Mouse (Mus musculus) limb, embryonic 14.5 days (tissue): ENCODE data around the gene Otos. TPM values are rescaled to one million over a fixed set of nuclear protein-coding genes. Genes with fewer than 3 reads are reported as not detected.

Experiments
- ATAC-seq: fragments of 200-750 bp; cut with Nextera tagmentation; 2 replicates; pipeline ENCODE4 v1.8.0; 2017; ENCODE audit warnings: low read depth, moderate number of reproducible peaks, moderate TSS enrichment; ENCODE audit not compliant: low FRiP score
- DNase-seq: peaks from one replicate; pipeline ENCODE4 v3.0.0-alpha.2; 2015; ENCODE audit warnings: low spot score
- H3K27ac ChIP-seq: fragments of 300-500 bp; sonication (generic); replicated peaks from 2 replicates; pipeline ENCODE4 v1.5.1; 2014; ENCODE audit warnings: low read depth, mild to moderate bottlenecking, low read length, moderate library complexity, mixed read lengths
- H3K27me3 ChIP-seq: fragments of 300-500 bp; sonication (generic); 2 replicates; pipeline ENCODE4 v1.6.1; 2014; ENCODE audit warnings: low read length, mixed read lengths; ENCODE audit not compliant: control insufficient read depth, insufficient read depth
- H3K36me3 ChIP-seq: fragments of 300-500 bp; sonication (generic); 2 replicates; pipeline ENCODE4 v1.6.1; 2014; ENCODE audit warnings: mild to moderate bottlenecking, low read length, moderate library complexity, mixed read lengths; ENCODE audit not compliant: control insufficient read depth, insufficient read depth
- H3K4me1 ChIP-seq: fragments of 300-500 bp; sonication (generic); 2 replicates; pipeline ENCODE4 v1.6.1; 2014; ENCODE audit warnings: antibody characterized with exemption, low read length, mixed read lengths; ENCODE audit not compliant: control insufficient read depth, insufficient read depth
- H3K4me2 ChIP-seq: fragments of 300-500 bp; sonication (generic); replicated peaks from 2 replicates; pipeline ENCODE4 v1.6.1; 2014; ENCODE audit warnings: low read depth, mild to moderate bottlenecking, low read length, moderate library complexity; ENCODE audit not compliant: severe bottlenecking
- H3K4me3 ChIP-seq: fragments of 300-500 bp; sonication (generic); replicated peaks from 2 replicates; pipeline ENCODE4 v1.5.1; 2014; ENCODE audit warnings: low read length
- H3K9ac ChIP-seq: fragments of 300-500 bp; sonication (generic); 2 replicates; pipeline ENCODE4 v1.6.1; 2014; ENCODE audit warnings: mild to moderate bottlenecking, low read depth, low read length, moderate library complexity; ENCODE audit not compliant: severe bottlenecking
- H3K9me3 ChIP-seq: fragments of 300-500 bp; sonication (generic); 2 replicates; pipeline ENCODE4 v1.6.1; 2016; ENCODE audit warnings: low read length; ENCODE audit not compliant: control insufficient read depth
- POLR2A ChIP-seq: fragments of 200-500 bp; IDR thresholded peaks from 2 replicates; pipeline ENCODE4 v1.8.0; 2012; ENCODE audit warnings: inconsistent platforms, mild to moderate bottlenecking, moderate library complexity, borderline replicate concordance; ENCODE audit not compliant: insufficient read depth, insufficient read length; ENCODE audit errors: extremely low read depth
- WGBS: fragments of 180-500 bp; shearing (Covaris S2); extraction: QIAGEN DNeasy Blood & Tissue Kit; methylation state at CpG from one replicate; pipeline ENCODE4 v1.1.7; 2014; 5-methylcytosine and 5-hydroxymethylcytosine counted together
- polyA plus RNA-seq, 2 experiments: library from polyadenylated mRNA; depleted of rRNA in 1 of 2; stranded (reverse) in 1 of 2; unstranded in 1 of 2; fragments of >200 nt; fragmentation: Nextera tagmentation in 1 of 2; extraction: Ambion mirVana in 1 of 2; gene quantifications; 2 replicates each; pipeline versions ENCODE4 v1.2.1 to v1.2.3; 2012 to 2014

The Otos gene
- polyA plus RNA-seq, 2 experiments, result 0.19 TPM; not detected in 1

DNA sequence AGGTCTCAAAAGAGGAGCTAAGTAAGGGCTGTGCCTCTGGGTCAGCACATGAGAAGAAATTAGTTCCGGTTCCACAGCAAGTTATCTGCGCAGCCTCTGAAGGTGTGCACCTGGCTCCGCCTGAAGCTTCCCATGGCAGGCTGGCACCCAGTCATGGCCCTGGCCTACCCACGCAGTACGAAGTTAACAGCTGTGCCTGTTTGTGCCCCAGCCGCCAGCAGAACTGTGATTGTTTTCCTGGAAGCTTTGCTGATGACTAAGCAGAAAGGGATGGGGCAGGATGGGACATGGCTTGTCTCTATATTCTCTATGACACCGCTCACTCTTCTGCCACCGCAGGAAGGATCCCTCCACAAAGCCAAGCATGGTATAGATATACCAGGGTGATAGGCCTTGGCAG is 34.5 kb upstream of the Otos start:
- Histone ChIP-seq H3K9me3 (no peaks in the 10 kb centered on the region), H3K9ac (no peak overlapping the region), H3K27ac (no peak overlapping the region), H3K4me1 (peaks cover 9% of the 10 kb centered on the region), H3K4me3 (no peak overlapping the region), H3K4me2 (no peak overlapping the region), H3K36me3 (no peaks in the 10 kb centered on the region), H3K27me3 (no peaks in the 10 kb centered on the region)
- DNase-seq, result no peak
- 89% methylated on average over 8 of the region's 8 CpGs for WGBS
- no peak for TF ChIP-seq POLR2A
- no peak for ATAC-seq

GRCm38 (mm10) chr1:92680668-92681603 is 32.3 kb upstream of the Otos start:
- no peak for DNase-seq

DNA sequence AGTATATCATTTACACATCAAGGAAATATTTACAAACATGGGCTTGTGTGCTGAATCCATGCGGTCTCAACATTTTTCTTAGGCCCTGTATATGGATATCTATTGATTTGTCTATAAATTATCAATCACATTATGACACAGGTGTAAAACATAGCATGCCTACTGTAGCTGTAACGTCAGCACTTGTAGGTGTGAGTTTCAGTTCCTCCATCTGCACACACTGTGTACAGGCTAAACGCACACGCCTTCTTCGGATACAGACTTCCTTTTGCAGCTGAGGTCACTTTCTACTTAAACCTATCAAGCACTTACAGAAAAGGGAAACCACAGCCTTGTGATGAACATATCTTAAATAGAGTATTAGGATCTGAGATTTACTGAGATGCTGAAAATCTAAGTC is 30.1 kb upstream of the Otos start:
- WGBS, result 82% methylated on average over 5 of the region's 5 CpGs
- no peak for TF ChIP-seq POLR2A
- ATAC-seq (no peak), DNase-seq (no peak)
- Histone ChIP-seq H3K36me3 (no peaks in the 10 kb centered on the region), H3K9ac (no peak overlapping the region), H3K4me3 (no peak overlapping the region), H3K27ac (no peak overlapping the region), H3K9me3 (no peaks in the 10 kb centered on the region), H3K27me3 (no peaks in the 10 kb centered on the region), H3K4me1 (no peaks in the 10 kb centered on the region; the same call in 1 of the 2 replicates), H3K4me2 (no peak overlapping the region)

More at GRCm38 (mm10) chr1:92680668-92681603, 32.3 kb upstream of the Otos start:
- H3K9ac ChIP-seq, result no peak overlapping the region; the same call in 1 of the 2 replicates
- WGBS, result 28% methylated on average over 16 of the region's 16 CpGs
- H3K4me3 ChIP-seq, result no peak overlapping the region
- no peak for TF ChIP-seq POLR2A
- no peaks in the 10 kb centered on the region for H3K36me3 ChIP-seq
- H3K4me1 ChIP-seq, result no peaks in the 10 kb centered on the region; the same call in 1 of the 2 replicates
- H3K27me3 ChIP-seq, result no peaks in the 10 kb centered on the region
- ATAC-seq, result 0 out of 2 replicates have a peak, but pooled peaks have one; percentile 46
- H3K27ac ChIP-seq, result no peak overlapping the region
- H3K9me3 ChIP-seq, result no peaks in the 10 kb centered on the region
- no peak overlapping the region for H3K4me2 ChIP-seq

GRCm38 (mm10) chr1:92676676-92676975 is 28.0 kb upstream of the Otos start:
- no peak for TF ChIP-seq POLR2A

GRCm38 (mm10) chr1:92675932-92676675 is 27.5 kb upstream of the Otos start:
- no peak for TF ChIP-seq POLR2A
- H3K4me3 ChIP-seq, result no peak overlapping the region
- peak; percentile 57; the same call in 1 of the 2 replicates for ATAC-seq
- no peaks in the 10 kb centered on the region for H3K27me3 ChIP-seq
- H3K9ac ChIP-seq, result no peak overlapping the region
- DNase-seq, result no peak
- H3K4me1 ChIP-seq, result no peaks in the 10 kb centered on the region; the same call in 1 of the 2 replicates
- no peaks in the 10 kb centered on the region for H3K36me3 ChIP-seq
- H3K9me3 ChIP-seq, result no peaks in the 10 kb centered on the region
- H3K4me2 ChIP-seq, result no peak overlapping the region
- WGBS, result 82% methylated on average over 10 of the region's 10 CpGs
- H3K27ac ChIP-seq, result no peak overlapping the region

More at GRCm38 (mm10) chr1:92676676-92676975, 28.0 kb upstream of the Otos start:
- Histone ChIP-seq H3K9ac (no peak overlapping the region), H3K27me3 (no peaks in the 10 kb centered on the region), H3K4me2 (no peak overlapping the region), H3K4me3 (no peak overlapping the region), H3K9me3 (no peaks in the 10 kb centered on the region), H3K36me3 (no peaks in the 10 kb centered on the region), H3K4me1 (no peaks in the 10 kb centered on the region; the same call in 1 of the 2 replicates), H3K27ac (no peak overlapping the region)
- peak; percentile 68 for ATAC-seq
- WGBS, result 72% methylated on average over 3 of the region's 3 CpGs
- DNase-seq, result no peak
